Mouse (Mus musculus) hematopoietic stem cell, adult 5-6 weeks (primary cell): ENCODE data around the gene Sspo. TPM values are rescaled to one million over a fixed set of nuclear protein-coding genes. Genes with fewer than 3 reads are reported as not detected.
A peak's percentile ranks its signal among the peaks of the same experiment; 100 is the strongest.

Source experiments
- ATAC-seq, 2 experiments: fragments of 125-278 bp in 1 of 2; replicated peaks in 1 of 2; 2 replicates each; pipeline ENCODE4 v1.8.0; 2016 to 2017; ENCODE audit warnings: inconsistent platforms in 2 of 2, mild to moderate bottlenecking in 2 of 2, moderate number of reproducible peaks in 2 of 2, low read depth in 1 of 2, moderate TSS enrichment in 1 of 2; ENCODE audit not compliant: low FRiP score in 2 of 2, poor library complexity in 2 of 2, severe bottlenecking in 2 of 2, insufficient read depth in 1 of 2, low TSS enrichment in 1 of 2
- total RNA-seq: library from RNA; stranded (forward); fragments of 172-1452, 232-1000 nt; gene quantifications from 2 replicates; pipeline ENCODE4 v1.2.3, GENCODE M21; 2017

The Sspo gene
- total RNA-seq, 1 experiment from 2014 or later = not detected

GRCm38 (mm10) chr6:48524882-48525281, 76.9 kb downstream of the Sspo start:
- peak; percentile 69 to 81; a peak in 3 of 4 replicates for ATAC-seq

GRCm38 (mm10) chr6:48527901-48528300, 79.9 kb downstream of the Sspo start:
- ATAC-seq = no peak

- ATAC-seq = peak; percentile 31 to 40; a peak in 2 of 4 replicates
Observed at GRCm38 (mm10) chr6:48529261-48529660, 81.2 kb downstream of the Sspo start.

GRCm38 (mm10) chr6:48529871-48530440, 81.9 kb downstream of the Sspo start:
- ATAC-seq = no peak

GRCm38 (mm10) chr6:48530862-48531261, 82.8 kb downstream of the Sspo start:
- ATAC-seq = no peak

GRCm38 (mm10) chr6:48533475-48533874, 85.4 kb downstream of the Sspo start:
- no peak for ATAC-seq

GRCm38 (mm10) chr6:48534913-48535312, 86.9 kb downstream of the Sspo start:
- ATAC-seq = no peak

- ATAC-seq = no peak; a peak in 1 of 4 replicates
Observed at GRCm38 (mm10) chr6:48536091-48536490, 88.1 kb downstream of the Sspo start.

- no peak for ATAC-seq
Observed at GRCm38 (mm10) chr6:48537105-48537954, 89.3 kb downstream of the Sspo start, which contains the start of gene Atp6v0e2. Gene Atp6v0e2, plus strand, starts transcription at chr6:48537615.

GRCm38 (mm10) chr6:48538841-48539737, 91.1 kb downstream of the Sspo start:
- peak; percentile 41 to 50; a peak in 2 of 4 replicates for ATAC-seq

GRCm38 (mm10) chr6:48539860-48540259, 91.8 kb downstream of the Sspo start:
- no peak for ATAC-seq

- no peak for ATAC-seq
Observed at GRCm38 (mm10) chr6:48540721-48541120, 92.7 kb downstream of the Sspo start.

GRCm38 (mm10) chr6:48541560-48542450, 93.8 kb downstream of the Sspo start:
- peak; percentile 29 to 47; a peak in 3 of 4 replicates for ATAC-seq

GRCm38 (mm10) chr6:48542631-48543030, 94.6 kb downstream of the Sspo start:
- ATAC-seq = no peak

- ATAC-seq = no peak
Observed at GRCm38 (mm10) chr6:48545251-48545650, 97.2 kb downstream of the Sspo start.

GRCm38 (mm10) chr6:48546271-48546670, 98.2 kb downstream of the Sspo start:
- ATAC-seq = 0 out of 4 replicates have a peak, but pooled peaks of 1 of the 2 experiments have one; percentile 13

GRCm38 (mm10) chr6:48546858-48547257, 98.8 kb downstream of the Sspo start:
- no peak for ATAC-seq
